Mouse (Mus musculus) erythroblast, embryonic 14.5 days (primary cell): ENCODE data around the gene Atp6v1b1.

Source experiments
- GATA1 ChIP-seq: IDR thresholded peaks from 2 replicates; pipeline ENCODE4 v1.6.1; 2012; ENCODE audit warnings: low read length, inconsistent platforms, mixed read lengths
- TAL1 ChIP-seq: IDR thresholded peaks from 3 replicates; pipeline ENCODE4 v1.6.1; 2012; ENCODE audit warnings: low read length, inconsistent platforms, mixed read lengths

DNA sequence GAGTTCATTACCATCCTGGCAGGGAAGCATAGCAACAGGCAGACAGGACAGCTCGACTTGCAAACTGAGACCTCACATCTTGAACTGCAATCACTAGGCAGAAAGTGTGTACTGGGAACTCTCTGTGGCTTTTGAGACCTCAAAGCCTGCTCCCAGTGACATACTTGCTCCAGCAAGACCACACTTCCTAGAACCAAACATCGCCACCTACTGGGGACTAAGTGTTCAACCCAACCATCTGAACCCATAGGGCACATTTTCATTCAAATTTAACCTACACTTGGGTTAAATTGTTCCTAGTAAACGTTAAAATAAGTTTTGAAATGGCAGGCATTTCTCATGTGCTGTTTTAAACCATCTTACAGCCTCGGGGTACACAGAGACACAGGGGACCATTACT is 15.6 kb upstream of the Atp6v1b1 start:
- TF ChIP-seq TAL1 (no peak), GATA1 (no peak)
